Comparison of ENCODE assay signal across 16 mouse cellular contexts in the genomic region with DNA sequence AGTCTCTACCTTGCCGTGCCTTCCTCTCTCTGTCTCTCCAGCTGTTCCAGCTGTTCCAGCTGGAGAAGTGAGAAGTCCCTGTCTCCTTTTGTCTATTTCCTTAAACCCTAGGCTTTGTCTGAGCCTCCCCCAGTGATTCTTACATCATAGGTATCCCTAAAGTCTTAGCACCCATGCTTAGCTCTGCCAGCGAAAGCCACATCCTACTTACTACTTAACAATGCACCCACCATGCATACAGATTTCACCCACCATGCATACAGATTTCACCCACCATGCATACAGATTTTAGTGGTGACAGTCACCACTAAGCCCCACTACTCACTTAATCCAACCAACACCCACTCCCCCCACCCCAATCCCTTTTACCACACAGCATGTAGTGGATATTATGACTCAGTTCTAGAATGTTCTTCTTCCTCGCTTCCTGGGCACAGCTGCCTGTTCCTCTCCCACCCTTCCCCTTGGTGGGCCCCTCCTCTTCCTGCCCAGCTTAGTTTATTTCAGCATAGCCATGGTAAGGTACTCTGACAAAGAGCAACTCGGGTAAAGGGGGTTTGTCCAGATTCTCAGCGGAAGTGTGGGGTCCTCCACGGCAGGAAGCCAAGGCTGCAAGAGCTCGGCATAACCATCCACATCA. TPM values are rescaled to one million over a fixed set of nuclear protein-coding genes. Genes with fewer than 3 reads are reported as not detected.
DNase-seq lines count a peak whose midpoint lies in the region; ATAC-seq and TF ChIP-seq lines count a peak whose summit lies in the region.
"Had no signal": no experiment of that assay in that cellular context is flagged by ENCODE, and none has a peak within 500 bp of the region (broad histone marks: within the 10 kb centered on the region; RNA-seq: fewer than 3 reads in every experiment).

No protein-coding gene starts in this region.

- no peaks in the 10 kb centered on the region for H3K27me3 ChIP-seq in lung, postnatal 0 days (replicated peaks; ENCODE audit: insufficient read depth, low read length)

- H3K4me1 ChIP-seq in lung, postnatal 0 days (ENCODE audit: insufficient read depth, low read depth, low read length) = no peaks in the 10 kb centered on the region; the same call in 1 of the 2 replicates

- no peaks in the 10 kb centered on the region for H3K36me3 ChIP-seq in lung, postnatal 0 days (ENCODE audit: insufficient read depth, low read length)
- H3K36me3 ChIP-seq: embryonic facial prominence, embryonic 10.5 days had no signal

- no peak overlapping the region for H3K4me3 ChIP-seq in lung, postnatal 0 days (ENCODE audit: low read depth, low read length)
- H3K4me3 ChIP-seq: embryonic facial prominence, embryonic 10.5 days; erythroblast, embryonic 14.5 days; gastrocnemius, adult 2 months; left cerebral cortex, adult 2 months had no signal

- peak; percentile 55; the same call in 1 of the 2 replicates for TF ChIP-seq EP300 in lung, postnatal 0 days (IDR thresholded peaks at IDR 0.05)

- TF ChIP-seq CTCF in lung, postnatal 0 days (IDR thresholded peaks at IDR 0.05) = no peak

- no peak overlapping the region for H3K9ac ChIP-seq in lung, postnatal 0 days (replicated peaks; ENCODE audit: low read depth)
- H3K9ac ChIP-seq: forebrain, postnatal 0 days had no signal

- peak; percentile 43 for DNase-seq in lung, postnatal 0 days (ENCODE audit: low spot score)
- DNase-seq in lung, postnatal 4 days = no peak
- peak; percentile 80 for DNase-seq in thymus, postnatal 0 days (ENCODE audit: low spot score)
- no peak for DNase-seq in urinary bladder, postnatal 14 days (ENCODE audit: low spot score)
- DNase-seq in cerebellum, adult 9-10 months = no peak
- DNase-seq in gastrocnemius, adult 8-10 months (ENCODE audit: low spot score in 2 of 2) = no peak
- DNase-seq: cerebellum, postnatal 25 days; forebrain, postnatal 0 days; gastrocnemius, adult 2 months had no signal

- H3K9me3 ChIP-seq in lung, postnatal 0 days (ENCODE audit: low read length) = no peaks in the 10 kb centered on the region
- H3K9me3 ChIP-seq: embryonic facial prominence, embryonic 10.5 days had no signal

- peak; percentile 41 for ATAC-seq in lung, postnatal 0 days
- ATAC-seq in CD4-positive, CD25-positive, alpha-beta regulatory T cell, adult 4 months = peak; percentile 83
- peak; percentile 67 for ATAC-seq in inflammation-experienced regulatory T-cells, adult 6 months
- ATAC-seq: forebrain, postnatal 0 days had no signal

- whole genome bisulfite sequencing in lung, postnatal 0 days = 55% methylated on average over 7 of the region's 7 CpGs

- no peak overlapping the region for H3K27ac ChIP-seq in lung, postnatal 0 days (ENCODE audit: low read length)
- H3K27ac ChIP-seq: embryonic facial prominence, embryonic 10.5 days; gastrocnemius, adult 2 months; left cerebral cortex, adult 2 months; macrophage had no signal

- H3K4me2 ChIP-seq in lung, postnatal 0 days (replicated peaks; ENCODE audit: low read depth, low read length) = no peak overlapping the region
- H3K4me2 ChIP-seq: heart, embryonic 11.5 days had no signal

RNA-seq across cellular contexts. Expression of a gene that starts 14.6 kb away (rescaled TPM):
- 8.9 and 9.8 TPM in 2 replicates for polyA plus RNA-seq in lung, postnatal 0 days (2015; fragmentation: Nextera tagmentation; extraction: Ambion mirVana)
- polyA plus RNA-seq in CD4-positive, CD25-positive, alpha-beta regulatory T cell, adult 4 months (2017; shearing (Covaris generic)) = 10 to 100 TPM; 19.6 to 21.4 TPM
- 10 to 100 TPM; 10.8 to 19.2 (median 17.4) TPM for polyA plus RNA-seq in inflammation-experienced regulatory T-cells, adult 6 months (2017; shearing (Covaris generic))
- polyA plus RNA-seq in thymus, postnatal 0 days (2015; fragmentation: Nextera tagmentation; extraction: Ambion mirVana) = 13.2 and 18.7 TPM in 2 replicates
- total RNA-seq in gastrocnemius, adult 8-10 months (2022) = 10 to 100 TPM; 17.0 to 20.8 (median 18.6) TPM

Comparison
In these comparisons a context has a peak if more than half of its experiments do, and no peak if none do; other contexts are left out.
1. DNase-seq: peak in lung, postnatal 0 days (single experiment) and thymus, postnatal 0 days (single experiment); none in lung, postnatal 4 days (0 of 2), urinary bladder, postnatal 14 days (single experiment), cerebellum, adult 9-10 months (single experiment) and gastrocnemius, adult 8-10 months (0 of 2).
2. Peak in every context shown above with its lines, with median percentiles within 50 percentile points of each other: ATAC-seq.